ENCODE assay signal across 15 mouse cellular contexts in the genomic region with DNA sequence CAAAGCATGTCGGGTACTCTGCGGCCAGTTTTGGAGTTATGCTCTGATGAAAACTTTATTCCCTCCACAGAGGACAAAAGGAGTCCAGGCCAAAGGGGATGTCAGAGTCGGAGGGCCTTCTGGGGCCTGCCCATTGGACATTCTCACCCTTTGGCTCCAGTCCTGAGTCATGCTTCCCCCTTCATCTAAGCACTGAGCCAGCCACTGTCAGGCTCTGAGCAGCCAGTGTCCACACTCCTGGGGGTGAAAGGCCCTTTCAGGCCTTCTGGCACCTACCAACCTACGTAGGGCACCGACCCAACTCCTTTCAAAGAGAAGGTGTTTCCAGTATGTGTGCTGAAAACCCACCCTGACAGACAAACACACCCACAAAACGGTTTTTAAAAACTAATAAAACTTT. TPM values are rescaled to one million over a fixed set of nuclear protein-coding genes. Genes with fewer than 3 reads are reported as not detected.
DNase-seq lines count a peak whose midpoint lies in the region.
"Had no signal": no experiment of that assay in that cellular context is flagged by ENCODE, and none has a peak within 500 bp of the region (broad histone marks: within the 10 kb centered on the region; RNA-seq: fewer than 3 reads in every experiment).

No protein-coding gene starts in this region.

- H3K36me3 ChIP-seq in macrophage (ENCODE audit: inconsistent target) = no peaks in the 10 kb centered on the region
- H3K36me3 ChIP-seq: embryonic facial prominence, embryonic 10.5 days; embryonic facial prominence, embryonic 12.5 days; forebrain, embryonic 10.5 days; forebrain, embryonic 12.5 days had no signal

- H3K4me3 ChIP-seq in brown adipose tissue, adult 24 weeks (ENCODE audit: insufficient read depth, low read depth, low read length) = no peak overlapping the region
- no peak overlapping the region for H3K4me3 ChIP-seq in macrophage (ENCODE audit: inconsistent target)
- H3K4me3 ChIP-seq: embryonic facial prominence, embryonic 10.5 days; embryonic facial prominence, embryonic 12.5 days; forebrain, embryonic 10.5 days; forebrain, embryonic 12.5 days had no signal

- peak; percentile 52 for DNase-seq in adrenal gland, postnatal 14 days
- DNase-seq in adrenal gland, postnatal 4 days (ENCODE audit: low spot score in 2 of 2) = no peak
- no peak for DNase-seq in layer of hippocampus, adult 18-20 months (ENCODE audit: low spot score in 2 of 2)
- DNase-seq: adrenal gland, adult 2 months; cerebellum, adult 11-12 months; cerebellum, adult 2 months; cerebellum, adult 9-10 months; cerebellum, postnatal 10 days; cerebellum, postnatal 25 days had no signal

- H3K27ac ChIP-seq in brown adipose tissue, adult 24 weeks (replicated peaks; ENCODE audit: low read depth, low read length) = peak overlapping the region; percentile 78
- peak overlapping the region; percentile 59 for H3K27ac ChIP-seq in macrophage
- H3K27ac ChIP-seq: embryonic facial prominence, embryonic 10.5 days; embryonic facial prominence, embryonic 12.5 days; forebrain, embryonic 10.5 days; forebrain, embryonic 12.5 days had no signal

- WGBS in macrophage (ENCODE audit: missing documents) = 96% methylated on average over 6 of the region's 6 CpGs

- H3K4me1 ChIP-seq in brown adipose tissue, adult 24 weeks (ENCODE audit: control insufficient read depth, insufficient read depth, insufficient read length, low read length) = peaks cover 12% of the 10 kb centered on the region

- no peaks in the 10 kb centered on the region for H3K79me2 ChIP-seq in macrophage (ENCODE audit: inconsistent target)

RNA-seq across cellular contexts. Expression of a gene that starts 3.8 kb away (rescaled TPM):
- total RNA-seq in adrenal gland, postnatal 14 days (2021) = 115 and 133 TPM in 2 replicates
- 100 to 1,000 TPM; 158 to 171 TPM for total RNA-seq in adrenal gland, postnatal 4 days (2021)
- 65.5 and 118 TPM in 2 replicates for polyA plus RNA-seq in brown adipose tissue, adult 24 weeks (2012; ENCODE audit: insufficient read depth, insufficient read length, missing spikeins)
- 10 to 100 TPM in 22 of 26 experiments, 1 to 10 TPM in 4; 6.2 to 73.5 (median 27.9) TPM for total RNA-seq in macrophage (2018; cell fraction: chromatin; rRNA removed)
- total RNA-seq in macrophage (2018; cell fraction: cytosol; rRNA removed) = 100 to 1,000 TPM in 23 of 26 experiments, 10 to 100 TPM in 3; 84.1 to 154 (median 126) TPM
- 100 to 1,000 TPM in 2 of 26 experiments, 10 to 100 TPM in 24; 17.7 to 108 (median 42.6) TPM for total RNA-seq in macrophage (2018; cell fraction: nucleus; rRNA removed)
- polyA plus RNA-seq in macrophage (2018) = 90.3 to 214 TPM (median 173 TPM) in 3 replicates
- total RNA-seq in layer of hippocampus, adult 18-20 months (2021) = 100 to 1,000 TPM; 121 to 122 TPM
